Mouse (Mus musculus) Patski (cell line): Measurements from ENCODE around the gene Crxos. TPM values are rescaled to one million over a fixed set of nuclear protein-coding genes. Genes with fewer than 3 reads are reported as not detected.

Experiments used
- ATAC-seq: fragments of 100-300 bp; one replicate; pipeline ENCODE4 v1.8.0; 2021
- CTCF ChIA-PET: fragments of 350-600 bp; sonication (Branson Sonifier 250); formaldehyde crosslinking; loops from one replicate; lab custom pipeline; 2022; ENCODE audit warnings: inconsistent platforms; lab: Charles Lee
- POLR2A ChIA-PET: fragments of 350-600 bp; sonication (Branson Sonifier 250); formaldehyde crosslinking; loops from one replicate; lab custom pipeline; 2022; ENCODE audit warnings: antibody characterized with exemption, inconsistent platforms; lab: Charles Lee
- DNase-seq: peaks from one replicate; pipeline ENCODE4 v3.0.0-alpha.2; 2011; ENCODE audit warnings: low read depth, low spot score
- H3K27me3 ChIP-seq: fragments of 371-371 bp; one replicate; pipeline ENCODE4 v1.5.1; 2021
- CTCF ChIP-seq: fragments of 100-300 bp; IDR thresholded peaks from one replicate; pipeline ENCODE4 v1.5.1; 2021
- in situ Hi-C: fragments of 300-500 bp; cut with MboI; formaldehyde crosslinking; loops from 3 replicates; pipeline ENCODE4 v1.11.1; 2018; ENCODE audit warnings: low pct_unique_long_range_greater_than_20kb, mixed read lengths
- polyA plus RNA-seq: library from polyadenylated mRNA; unstranded; gene quantifications from one replicate; pipeline ENCODE4 v1.2.3, GENCODE M21; 2021

The Crxos gene
- polyA plus RNA-seq, 1 experiment from 2014 or later: not detected

- DNase-seq (no peak), ATAC-seq (no peak)
- POLR2A ChIA-PET: interaction anchor here (0.6 to 1.8 kb wide), 2 partner anchors 21 to 75 kb away, joined by 3 to 6 read pairs; no protein-coding TSS in a partner anchor
- no peaks in the 10 kb centered on the region for H3K27me3 ChIP-seq
- TF ChIP-seq CTCF: no peak
- in situ Hi-C loops: no loop called here
- CTCF ChIA-PET: interaction anchor here (1.1 to 1.7 kb wide), 4 partner anchors 12 to 30 kb away, joined by 4 to 6 read pairs (median 4); no protein-coding TSS in a partner anchor
These were observed 61.9 kb downstream of the Crxos start for GRCm38 (mm10) chr7:15944311-15944710.

DNA sequence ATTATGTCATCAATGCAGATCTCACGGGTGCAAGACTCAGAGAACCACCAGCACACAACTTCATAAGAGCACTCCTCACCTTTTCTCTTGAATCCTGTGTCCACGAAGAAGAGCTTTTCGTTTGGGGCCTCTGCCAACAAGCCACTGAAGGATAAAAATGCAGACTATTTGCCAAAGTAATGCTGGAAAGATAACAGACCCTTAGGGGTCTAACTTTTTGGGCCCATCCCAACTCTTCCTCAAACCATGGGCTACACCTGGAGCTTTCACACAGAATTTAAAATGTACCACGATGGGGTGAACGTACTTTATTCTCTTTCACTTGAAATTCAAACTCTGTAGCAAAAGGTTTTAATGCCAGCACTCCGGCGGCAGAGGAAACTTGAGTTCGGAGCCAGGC, 62.8 kb downstream of the Crxos start:
- CTCF ChIA-PET: interaction anchor here (1.0 to 1.7 kb wide), 3 partner anchors 9 to 22 kb away, joined by 3 to 6 read pairs (median 4); partner anchors contain the start of gene Ehd2
- DNase-seq (no peak), ATAC-seq (no peak)
- POLR2A ChIA-PET: interaction anchor here (1.1 to 1.8 kb wide), 2 partner anchors 16 to 20 kb away, joined by 3 to 6 read pairs; no protein-coding TSS in a partner anchor
- no peaks in the 10 kb centered on the region for H3K27me3 ChIP-seq
- in situ Hi-C loops: no loop called here
- no peak for TF ChIP-seq CTCF

- peak; percentile 51 for ATAC-seq
- in situ Hi-C loops: no loop called here
- CTCF ChIA-PET: interaction anchor here (1.0 to 1.3 kb wide), 3 partner anchors 10 to 29 kb away, joined by 3 to 6 read pairs (median 3); partner anchors contain the start of gene Ehd2
- TF ChIP-seq CTCF: no peak
- peak; percentile 81 for DNase-seq
- POLR2A ChIA-PET: interaction anchor here (1.1 to 1.8 kb wide), 2 partner anchors 16 to 20 kb away, joined by 3 to 6 read pairs; no protein-coding TSS in a partner anchor
- no peaks in the 10 kb centered on the region for H3K27me3 ChIP-seq
These were observed 63.5 kb downstream of the Crxos start, which contains the start of gene Nop53 for GRCm38 (mm10) chr7:15945721-15946536. Nop53 (minus strand) TSS chr7:15946074.

GRCm38 (mm10) chr7:15947653-15948260, 65.3 kb downstream of the Crxos start:
- no peak for TF ChIP-seq CTCF
- DNase-seq: no peak
- H3K27me3 ChIP-seq: no peaks in the 10 kb centered on the region
- CTCF ChIA-PET: interaction anchor here (0.9 to 4.9 kb wide), 10 partner anchors 13 to 359 kb away, joined by 3 to 51 read pairs (median 6); partner anchors contain the start of gene Ehd2
- in situ Hi-C loops: no loop called here
- peak; percentile 1 for ATAC-seq
- POLR2A ChIA-PET: interaction anchor here (0.5 to 1.7 kb wide), 4 partner anchors 13 to 27 kb away, joined by 3 to 9 read pairs (median 4); partner anchors contain the start of gene Ehd2

GRCm38 (mm10) chr7:15948381-15948941, 66.0 kb downstream of the Crxos start:
- ChIA-PET CTCF (interaction anchor here (0.9 to 4.9 kb wide), 11 partner anchors 10 to 359 kb away, joined by 3 to 51 read pairs (median 5); partner anchors contain the start of gene Ehd2), POLR2A (interaction anchor here (0.5 to 1.7 kb wide), 4 partner anchors 12 to 27 kb away, joined by 3 to 9 read pairs (median 4); partner anchors contain the start of gene Ehd2)
- DNase-seq (peak; percentile 91), ATAC-seq (peak; percentile 87)
- H3K27me3 ChIP-seq: no peaks in the 10 kb centered on the region
- in situ Hi-C loops: no loop called here
- TF ChIP-seq CTCF: no peak

- ChIA-PET CTCF (interaction anchor here (1.3 to 4.9 kb wide), 7 partner anchors 9 to 34 kb away, joined by 4 to 51 read pairs (median 9); partner anchors contain the start of gene Ehd2), POLR2A (interaction anchor here (0.8 to 1.7 kb wide), 2 partner anchors 11 to 16 kb away, joined by 3 to 6 read pairs; no protein-coding TSS in a partner anchor)
- ATAC-seq: no peak
- no peaks in the 10 kb centered on the region for H3K27me3 ChIP-seq
- DNase-seq: no peak
- no peak for TF ChIP-seq CTCF
- in situ Hi-C loops: no loop called here
These were observed 66.9 kb downstream of the Crxos start for GRCm38 (mm10) chr7:15949216-15949790.

GRCm38 (mm10) chr7:15950008-15950407, 67.6 kb downstream of the Crxos start:
- ChIA-PET POLR2A (interaction anchor here (0.8 to 1.1 kb wide), 3 partner anchors 11 to 16 kb away, joined by 3 to 12 read pairs (median 3); no protein-coding TSS in a partner anchor), CTCF (interaction anchor here (0.9 to 4.9 kb wide), 7 partner anchors 8 to 102 kb away, joined by 3 to 51 read pairs (median 5); partner anchors contain the start of gene Ehd2)
- no peak for ATAC-seq
- no peaks in the 10 kb centered on the region for H3K27me3 ChIP-seq
- no peak for TF ChIP-seq CTCF
- DNase-seq: no peak
- in situ Hi-C loops: no loop called here

GRCm38 (mm10) chr7:15952416-15952815, 70.0 kb downstream of the Crxos start:
- no peak for TF ChIP-seq CTCF
- DNase-seq (no peak), ATAC-seq (no peak)
- POLR2A ChIA-PET: no interaction called here
- CTCF ChIA-PET: interaction anchor here (1.9 to 4.2 kb wide), 3 partner anchors 12 to 22 kb away, joined by 9 to 32 read pairs (median 11); partner anchors contain the start of gene Ehd2
- in situ Hi-C loops: no loop called here
- H3K27me3 ChIP-seq: no peaks in the 10 kb centered on the region

Other genes with a start within 250 kb of the Crxos start
- gene Obox3, start 242.7 kb upstream of the Crxos start, polyA plus RNA-seq: not detected
- not detected for gene Obox5, start 132.5 kb upstream of the Crxos start, polyA plus RNA-seq
- gene Obox6, start 42.9 kb upstream of the Crxos start, polyA plus RNA-seq: not detected
- gene Crx, start 2.6 kb upstream of the Crxos start, polyA plus RNA-seq: not detected
- 96.2 TPM for gene Selenow, start 39.8 kb downstream of the Crxos start, polyA plus RNA-seq
- gene Nop53, start 63.5 kb downstream of the Crxos start, polyA plus RNA-seq: 160 TPM
- gene Ehd2, start 85.0 kb downstream of the Crxos start, polyA plus RNA-seq: 63.0 TPM
- 10.8 TPM for gene Bicra, start 165.3 kb downstream of the Crxos start, polyA plus RNA-seq
- gene Zfp541, start 179.2 kb downstream of the Crxos start, polyA plus RNA-seq: 0.01 TPM
- gene Napa, start 215.8 kb downstream of the Crxos start, polyA plus RNA-seq: 178 TPM
- 25.8 TPM for gene Kptn, start 237.3 kb downstream of the Crxos start, polyA plus RNA-seq
- gene Slc8a2, start 247.2 kb downstream of the Crxos start, polyA plus RNA-seq: 1.8 TPM